Mouse (Mus musculus): ENCODE results near the gene 4930438A08Rik. TPM values are rescaled to one million over a fixed set of nuclear protein-coding genes. Genes with fewer than 3 reads are reported as not detected.
"Not testable (repeated sequence)": the region's sequence is repeated elsewhere in the genome, so short reads cannot be mapped to it uniquely, and the experiment has no call there.

The 4930438A08Rik gene
- 0.06 TPM in 1 of 2 replicates, not detected in the other for polyA plus RNA-seq (2016; fragmentation: Nextera tagmentation; extraction: Ambion mirVana)

GRCm38 (mm10) chr11:58274572-58274971 is at the start of gene 4930438A08Rik:
4930438A08Rik (plus strand) TSS chr11:58274799.
- no peak for DNase-seq (ENCODE audit: low spot score)

GRCm38 (mm10) chr11:58224872-58225271 is 49.7 kb upstream of the 4930438A08Rik start:
- whole genome bisulfite sequencing, result 81% methylated on average over 2 of the region's 2 CpGs

More at GRCm38 (mm10) chr11:58274572-58274971, at the start of gene 4930438A08Rik:
- Histone ChIP-seq H3K36me3 (replicated peaks) (no peaks in the 10 kb centered on the region), H3K4me3 (no peak within 1 kb of the TSS), H3K9me3 (no peaks in the 10 kb centered on the region), H3K4me1 (peaks cover 4% of the 10 kb centered on the region; the same call in 1 of the 2 replicates), H3K27ac (replicated peaks) (no peak within 1 kb of the TSS; the same call in 1 of the 2 replicates), H3K27me3 (replicated peaks; ENCODE audit: low read depth, poor library complexity, severe bottlenecking) (no peaks in the 10 kb centered on the region)
- WGBS, result 61% methylated on average over 2 of the region's 2 CpGs

GRCm38 (mm10) chr11:58225655-58226054 is 48.9 kb upstream of the 4930438A08Rik start:
- 11% methylated on average over 5 of the region's 5 CpGs for WGBS
- H3K27me3 ChIP-seq (replicated peaks; ENCODE audit: low read depth, poor library complexity, severe bottlenecking), result no peaks in the 10 kb centered on the region

More at GRCm38 (mm10) chr11:58224872-58225271, 49.7 kb upstream of the 4930438A08Rik start:
- H3K27ac ChIP-seq (replicated peaks); H3K27me3 ChIP-seq (replicated peaks; ENCODE audit: low read depth, poor library complexity, severe bottlenecking); H3K4me1 ChIP-seq; DNase-seq (ENCODE audit: low spot score); H3K4me3 ChIP-seq; H3K9me3 ChIP-seq; H3K36me3 ChIP-seq (replicated peaks): not testable (repeated sequence)

GRCm38 (mm10) chr11:58226425-58226824 is 48.2 kb upstream of the 4930438A08Rik start:
- H3K4me1 ChIP-seq, result peaks cover 9% of the 10 kb centered on the region
- no peaks in the 10 kb centered on the region for H3K27me3 ChIP-seq (replicated peaks; ENCODE audit: low read depth, poor library complexity, severe bottlenecking)
- no peaks in the 10 kb centered on the region for H3K9me3 ChIP-seq
- no peak for DNase-seq (ENCODE audit: low spot score)
- H3K36me3 ChIP-seq (replicated peaks), result no peaks in the 10 kb centered on the region
- no peak overlapping the region for H3K27ac ChIP-seq (replicated peaks)
- no peak overlapping the region for H3K4me3 ChIP-seq

More at GRCm38 (mm10) chr11:58225655-58226054, 48.9 kb upstream of the 4930438A08Rik start:
- H3K4me3 ChIP-seq, result no peak overlapping the region
- peaks cover 9% of the 10 kb centered on the region for H3K4me1 ChIP-seq
- DNase-seq (ENCODE audit: low spot score), result peak; percentile 80
- H3K9me3 ChIP-seq, result no peaks in the 10 kb centered on the region
- H3K27ac ChIP-seq (replicated peaks), result no peak overlapping the region
- no peaks in the 10 kb centered on the region for H3K36me3 ChIP-seq (replicated peaks)

GRCm38 (mm10) chr11:58228021-58228420 is 46.6 kb upstream of the 4930438A08Rik start:
- WGBS, result 77% methylated on average over 2 of the region's 2 CpGs
- DNase-seq (ENCODE audit: low spot score); H3K27me3 ChIP-seq (replicated peaks; ENCODE audit: low read depth, poor library complexity, severe bottlenecking); H3K4me3 ChIP-seq; H3K4me1 ChIP-seq; H3K9me3 ChIP-seq; H3K36me3 ChIP-seq (replicated peaks); H3K27ac ChIP-seq (replicated peaks): not testable (repeated sequence)

- Histone ChIP-seq H3K27me3 (replicated peaks; ENCODE audit: low read depth, poor library complexity, severe bottlenecking) (peaks cover 6% of the 10 kb centered on the region; the same call in 1 of the 2 replicates), H3K4me1 (peaks cover 5% of the 10 kb centered on the region), H3K9me3 (no peaks in the 10 kb centered on the region), H3K4me3 (no peak overlapping the region), H3K27ac (replicated peaks) (no peak overlapping the region), H3K36me3 (replicated peaks) (no peaks in the 10 kb centered on the region)
- peak; percentile 41 for DNase-seq (ENCODE audit: low spot score)
- WGBS, result 65% methylated on average over 16 of the region's 16 CpGs
These were observed 44.1 kb upstream of the 4930438A08Rik start for GRCm38 (mm10) chr11:58230396-58230910.

- Histone ChIP-seq H3K9me3 (no peaks in the 10 kb centered on the region), H3K27me3 (replicated peaks; ENCODE audit: low read depth, poor library complexity, severe bottlenecking) (peaks cover 6% of the 10 kb centered on the region; the same call in 1 of the 2 replicates), H3K36me3 (replicated peaks) (no peaks in the 10 kb centered on the region), H3K4me1 (no peaks in the 10 kb centered on the region), H3K27ac (replicated peaks) (no peak overlapping the region), H3K4me3 (no peak overlapping the region)
- WGBS, result 87% methylated on average over 8 of the region's 8 CpGs
- DNase-seq (ENCODE audit: low spot score), result no peak
These were observed 43.4 kb upstream of the 4930438A08Rik start for GRCm38 (mm10) chr11:58231156-58231555.

GRCm38 (mm10) chr11:58234551-58234950 is 40.0 kb upstream of the 4930438A08Rik start:
- not testable (repeated sequence) for H3K9me3 ChIP-seq; H3K27ac ChIP-seq (replicated peaks); H3K4me3 ChIP-seq; H3K27me3 ChIP-seq (replicated peaks; ENCODE audit: low read depth, poor library complexity, severe bottlenecking); H3K36me3 ChIP-seq (replicated peaks); DNase-seq (ENCODE audit: low spot score); H3K4me1 ChIP-seq
- 84% methylated on average over 3 of the region's 3 CpGs for WGBS

- DNase-seq (ENCODE audit: low spot score), result peak; percentile 58
- peaks cover 6% of the 10 kb centered on the region; the same call in 1 of the 2 replicates for H3K27me3 ChIP-seq (replicated peaks; ENCODE audit: low read depth, poor library complexity, severe bottlenecking)
- 14% methylated on average over 6 of the region's 6 CpGs for WGBS
- H3K36me3 ChIP-seq (replicated peaks), result no peaks in the 10 kb centered on the region
- H3K4me3 ChIP-seq, result no peak overlapping the region
- no peak overlapping the region for H3K27ac ChIP-seq (replicated peaks)
- no peaks in the 10 kb centered on the region for H3K9me3 ChIP-seq
- peaks cover 8% of the 10 kb centered on the region; the same call in 1 of the 2 replicates for H3K4me1 ChIP-seq
These were observed 39.4 kb upstream of the 4930438A08Rik start for GRCm38 (mm10) chr11:58235152-58235551.

- H3K9me3 ChIP-seq, result no peaks in the 10 kb centered on the region
- H3K4me3 ChIP-seq, result peak overlapping the region; percentile 58
- H3K27ac ChIP-seq (replicated peaks), result peak overlapping the region; percentile 1; the same call in 1 of the 2 replicates
- H3K4me1 ChIP-seq, result peaks cover 8% of the 10 kb centered on the region; the same call in 1 of the 2 replicates
- DNase-seq (ENCODE audit: low spot score), result peak; percentile 84
- no peaks in the 10 kb centered on the region; the same call in 1 of the 2 replicates for H3K27me3 ChIP-seq (replicated peaks; ENCODE audit: low read depth, poor library complexity, severe bottlenecking)
- no peaks in the 10 kb centered on the region for H3K36me3 ChIP-seq (replicated peaks)
- WGBS, result 1% methylated on average over 37 of the region's 37 CpGs
These were observed 35.5 kb upstream of the 4930438A08Rik start for GRCm38 (mm10) chr11:58238840-58239791.

GRCm38 (mm10) chr11:58247294-58247693 is 27.3 kb upstream of the 4930438A08Rik start:
- no peak overlapping the region for H3K27ac ChIP-seq (replicated peaks)
- no peaks in the 10 kb centered on the region for H3K36me3 ChIP-seq (replicated peaks)
- no peaks in the 10 kb centered on the region for H3K4me1 ChIP-seq
- no peak for DNase-seq (ENCODE audit: low spot score)
- no peak overlapping the region for H3K4me3 ChIP-seq
- WGBS, result 52% methylated on average over 4 of the region's 4 CpGs
- no peaks in the 10 kb centered on the region; the same call in 1 of the 2 replicates for H3K27me3 ChIP-seq (replicated peaks; ENCODE audit: low read depth, poor library complexity, severe bottlenecking)
- H3K9me3 ChIP-seq, result no peaks in the 10 kb centered on the region

GRCm38 (mm10) chr11:58249203-58249981 is 25.2 kb upstream of the 4930438A08Rik start:
- WGBS, result 85% methylated on average over 7 of the region's 7 CpGs
- Histone ChIP-seq H3K36me3 (replicated peaks) (no peaks in the 10 kb centered on the region), H3K9me3 (no peaks in the 10 kb centered on the region)

More at GRCm38 (mm10) chr11:58249203-58249981, 25.2 kb upstream of the 4930438A08Rik start:
- Histone ChIP-seq H3K4me1 (no peaks in the 10 kb centered on the region), H3K27me3 (replicated peaks; ENCODE audit: low read depth, poor library complexity, severe bottlenecking) (no peaks in the 10 kb centered on the region), H3K4me3 (no peak overlapping the region), H3K27ac (replicated peaks) (no peak overlapping the region)
- no peak for DNase-seq (ENCODE audit: low spot score)
